Mouse (Mus musculus) neural tube, embryonic 13.5 days (tissue): ENCODE measurements around the gene Tmem104. TPM values are rescaled to one million over a fixed set of nuclear protein-coding genes. Genes with fewer than 3 reads are reported as not detected.

Experiments
- ATAC-seq: fragments of 200-750 bp; cut with Nextera tagmentation; 2 replicates; pipeline ENCODE4 v1.8.0; 2017; ENCODE audit warnings: low read depth, mild to moderate bottlenecking, moderate TSS enrichment, moderate library complexity
- H3K27ac ChIP-seq: fragments of 300-500 bp; sonication (generic); replicated peaks from 2 replicates; pipeline ENCODE4 v1.5.1; 2015; ENCODE audit warnings: moderate library complexity, mild to moderate bottlenecking, inconsistent platforms
- H3K27me3 ChIP-seq: fragments of 300-500 bp; sonication (generic); 2 replicates; pipeline ENCODE4 v1.6.1; 2015; ENCODE audit warnings: mild to moderate bottlenecking, inconsistent platforms
- H3K36me3 ChIP-seq: fragments of 300-500 bp; sonication (generic); 2 replicates; pipeline ENCODE4 v1.6.1; 2015; ENCODE audit warnings: mild to moderate bottlenecking, inconsistent platforms
- H3K4me1 ChIP-seq: fragments of 300-500 bp; sonication (generic); replicated peaks from 2 replicates; pipeline ENCODE4 v1.6.1; 2015; ENCODE audit warnings: inconsistent platforms
- H3K4me2 ChIP-seq: fragments of 300-500 bp; sonication (generic); 2 replicates; pipeline ENCODE4 v1.6.1; 2015; ENCODE audit warnings: inconsistent platforms, mild to moderate bottlenecking, moderate library complexity
- H3K4me3 ChIP-seq: fragments of 300-500 bp; sonication (generic); 2 replicates; pipeline ENCODE4 v1.5.1; 2015; ENCODE audit warnings: mild to moderate bottlenecking, inconsistent platforms
- H3K9ac ChIP-seq: fragments of 300-500 bp; sonication (generic); 2 replicates; pipeline ENCODE4 v1.6.1; 2015; ENCODE audit warnings: moderate library complexity, mild to moderate bottlenecking, inconsistent platforms
- H3K9me3 ChIP-seq: fragments of 300-500 bp; sonication (generic); 2 replicates; pipeline ENCODE4 v1.6.1; 2016; ENCODE audit warnings: inconsistent platforms
- WGBS: fragments of 180-500 bp; shearing (Covaris S2); methylation state at CpG from one replicate; pipeline ENCODE4 v1.1.7; 2015; 5-methylcytosine and 5-hydroxymethylcytosine counted together
- polyA plus RNA-seq: library from polyadenylated mRNA; unstranded; fragments of >200 nt; fragmentation: Nextera tagmentation; extraction: Ambion mirVana; gene quantifications from 2 replicates; pipeline ENCODE4 v1.2.1, GENCODE M21; 2015

The Tmem104 gene
- polyA plus RNA-seq, 1 experiment from 2014 or later: 11.8 TPM

GRCm38 (mm10) chr11:115208776-115209732 is 21.8 kb downstream of the Tmem104 start:
- no peak overlapping the region for H3K4me2 ChIP-seq
- no peak overlapping the region for H3K4me3 ChIP-seq
- no peak overlapping the region for H3K9ac ChIP-seq
- WGBS: 82% methylated on average over 25 of the region's 25 CpGs
- ATAC-seq: no peak
- H3K36me3 ChIP-seq: peaks cover 36% of the 10 kb centered on the region
- no peaks in the 10 kb centered on the region for H3K27me3 ChIP-seq
- H3K9me3 ChIP-seq: no peaks in the 10 kb centered on the region
- peaks cover 52% of the 10 kb centered on the region for H3K4me1 ChIP-seq
- no peak overlapping the region for H3K27ac ChIP-seq

GRCm38 (mm10) chr11:115209958-115210357 is 22.7 kb downstream of the Tmem104 start:
- H3K9ac ChIP-seq: 0 out of 2 replicates have a peak overlapping the region, but pooled peaks have one; percentile 8
- no peaks in the 10 kb centered on the region for H3K27me3 ChIP-seq
- no peak overlapping the region for H3K4me3 ChIP-seq
- WGBS: 77% methylated on average over 7 of the region's 7 CpGs
- peaks cover 52% of the 10 kb centered on the region for H3K4me1 ChIP-seq
- H3K27ac ChIP-seq: no peak overlapping the region
- ATAC-seq: no peak
- H3K4me2 ChIP-seq: no peak overlapping the region
- H3K9me3 ChIP-seq: no peaks in the 10 kb centered on the region
- H3K36me3 ChIP-seq: peaks cover 35% of the 10 kb centered on the region

- H3K27ac ChIP-seq: no peak overlapping the region
- H3K4me3 ChIP-seq: no peak overlapping the region
- H3K27me3 ChIP-seq: no peaks in the 10 kb centered on the region
- H3K9ac ChIP-seq: no peak overlapping the region
- H3K4me2 ChIP-seq: no peak overlapping the region
- no peak for ATAC-seq
- 58% methylated on average over 13 of the region's 13 CpGs for WGBS
- peaks cover 24% of the 10 kb centered on the region for H3K36me3 ChIP-seq
- peaks cover 40% of the 10 kb centered on the region for H3K4me1 ChIP-seq
- H3K9me3 ChIP-seq: no peaks in the 10 kb centered on the region
These were observed 24.8 kb downstream of the Tmem104 start for GRCm38 (mm10) chr11:115212116-115212515.

GRCm38 (mm10) chr11:115215123-115215522 is 27.8 kb downstream of the Tmem104 start:
- 40% methylated on average over 5 of the region's 5 CpGs for WGBS
- Histone ChIP-seq H3K9ac (no peak overlapping the region), H3K9me3 (no peaks in the 10 kb centered on the region), H3K4me1 (peaks cover 31% of the 10 kb centered on the region), H3K27me3 (0 out of 2 replicates have a peak, but pooled peaks cover 9% of the 10 kb centered on the region), H3K4me3 (no peak overlapping the region), H3K36me3 (0 out of 2 replicates have a peak, but pooled peaks cover 4% of the 10 kb centered on the region), H3K4me2 (no peak overlapping the region), H3K27ac (no peak overlapping the region)
- ATAC-seq: no peak

GRCm38 (mm10) chr11:115217439-115218410 is 30.4 kb downstream of the Tmem104 start:
- no peak overlapping the region for H3K9ac ChIP-seq

GRCm38 (mm10) chr11:115219263-115219662 is 32.0 kb downstream of the Tmem104 start:
- no peak overlapping the region for H3K9ac ChIP-seq
- WGBS: 82% methylated on average over 9 of the region's 9 CpGs
- no peak for ATAC-seq
- H3K4me2 ChIP-seq: no peak overlapping the region
- H3K36me3 ChIP-seq: 0 out of 2 replicates have a peak, but pooled peaks cover 4% of the 10 kb centered on the region
- no peaks in the 10 kb centered on the region for H3K9me3 ChIP-seq
- no peak overlapping the region for H3K27ac ChIP-seq
- no peak overlapping the region for H3K4me3 ChIP-seq
- peaks cover 14% of the 10 kb centered on the region for H3K27me3 ChIP-seq
- peaks cover 44% of the 10 kb centered on the region for H3K4me1 ChIP-seq

More at GRCm38 (mm10) chr11:115217439-115218410, 30.4 kb downstream of the Tmem104 start:
- Histone ChIP-seq H3K27me3 (0 out of 2 replicates have a peak, but pooled peaks cover 9% of the 10 kb centered on the region), H3K9me3 (no peaks in the 10 kb centered on the region), H3K4me1 (peaks cover 34% of the 10 kb centered on the region), H3K4me2 (no peak overlapping the region), H3K36me3 (0 out of 2 replicates have a peak, but pooled peaks cover 4% of the 10 kb centered on the region), H3K27ac (peak overlapping the region; percentile 46; the same call in 1 of the 2 replicates), H3K4me3 (no peak overlapping the region)
- ATAC-seq: peak; percentile 44
- WGBS: 52% methylated on average over 18 of the region's 18 CpGs

GRCm38 (mm10) chr11:115219685-115220084 is 32.4 kb downstream of the Tmem104 start:
- no peak overlapping the region for H3K4me2 ChIP-seq
- no peaks in the 10 kb centered on the region for H3K9me3 ChIP-seq
- peaks cover 14% of the 10 kb centered on the region for H3K27me3 ChIP-seq
- H3K27ac ChIP-seq: no peak overlapping the region
- peaks cover 45% of the 10 kb centered on the region for H3K4me1 ChIP-seq
- H3K9ac ChIP-seq: no peak overlapping the region
- no peak overlapping the region for H3K4me3 ChIP-seq
- ATAC-seq: no peak
- WGBS: 92% methylated on average over 10 of the region's 10 CpGs
- H3K36me3 ChIP-seq: 0 out of 2 replicates have a peak, but pooled peaks cover 4% of the 10 kb centered on the region

GRCm38 (mm10) chr11:115222077-115222476 is 34.8 kb downstream of the Tmem104 start:
- H3K4me2 ChIP-seq: no peak overlapping the region
- peaks cover 14% of the 10 kb centered on the region for H3K27me3 ChIP-seq
- H3K4me1 ChIP-seq: peaks cover 64% of the 10 kb centered on the region
- no peak overlapping the region for H3K4me3 ChIP-seq
- H3K36me3 ChIP-seq: no peaks in the 10 kb centered on the region
- no peak overlapping the region for H3K27ac ChIP-seq
- WGBS: 54% methylated on average over 12 of the region's 12 CpGs
- no peak for ATAC-seq
- no peak overlapping the region for H3K9ac ChIP-seq
- no peaks in the 10 kb centered on the region for H3K9me3 ChIP-seq

- Histone ChIP-seq H3K4me1 (peaks cover 64% of the 10 kb centered on the region), H3K36me3 (no peaks in the 10 kb centered on the region), H3K4me2 (no peak overlapping the region), H3K27ac (no peak overlapping the region), H3K9ac (no peak overlapping the region), H3K4me3 (no peak overlapping the region), H3K9me3 (no peaks in the 10 kb centered on the region), H3K27me3 (peaks cover 14% of the 10 kb centered on the region)
- no peak for ATAC-seq
- 49% methylated on average over 5 of the region's 5 CpGs for WGBS
These were observed 35.3 kb downstream of the Tmem104 start for GRCm38 (mm10) chr11:115222570-115222969.

- no peak overlapping the region for H3K4me2 ChIP-seq
- 69% methylated on average over 11 of the region's 11 CpGs for WGBS
- H3K9ac ChIP-seq: no peak overlapping the region
- H3K9me3 ChIP-seq: no peaks in the 10 kb centered on the region
- peaks cover 14% of the 10 kb centered on the region for H3K27me3 ChIP-seq
- H3K27ac ChIP-seq: no peak overlapping the region
- no peak overlapping the region for H3K4me3 ChIP-seq
- H3K36me3 ChIP-seq: no peaks in the 10 kb centered on the region
- peaks cover 64% of the 10 kb centered on the region for H3K4me1 ChIP-seq
- no peak for ATAC-seq
These were observed 36.2 kb downstream of the Tmem104 start for GRCm38 (mm10) chr11:115223451-115223850.

GRCm38 (mm10) chr11:115223877-115224276 is 36.6 kb downstream of the Tmem104 start:
- H3K9me3 ChIP-seq: no peaks in the 10 kb centered on the region
- peaks cover 68% of the 10 kb centered on the region for H3K4me1 ChIP-seq

More at GRCm38 (mm10) chr11:115223877-115224276, 36.6 kb downstream of the Tmem104 start:
- ATAC-seq: no peak
- Histone ChIP-seq H3K4me2 (no peak overlapping the region), H3K9ac (no peak overlapping the region), H3K27ac (no peak overlapping the region), H3K36me3 (no peaks in the 10 kb centered on the region), H3K4me3 (no peak overlapping the region), H3K27me3 (peaks cover 14% of the 10 kb centered on the region)
- 79% methylated on average over 6 of the region's 6 CpGs for WGBS
